Mouse (Mus musculus) ovary, postnatal 36 days (tissue): Measurements from ENCODE around the gene Aldh3b1.
A peak's percentile ranks its signal among the peaks of the same experiment; 100 is the strongest.

ENCODE experiments used
- DNase-seq: peaks from one replicate; pipeline ENCODE4 v3.0.0; 2022; ENCODE audit warnings: low spot score, mixed read lengths

Gene Aldh3b1

DNA sequence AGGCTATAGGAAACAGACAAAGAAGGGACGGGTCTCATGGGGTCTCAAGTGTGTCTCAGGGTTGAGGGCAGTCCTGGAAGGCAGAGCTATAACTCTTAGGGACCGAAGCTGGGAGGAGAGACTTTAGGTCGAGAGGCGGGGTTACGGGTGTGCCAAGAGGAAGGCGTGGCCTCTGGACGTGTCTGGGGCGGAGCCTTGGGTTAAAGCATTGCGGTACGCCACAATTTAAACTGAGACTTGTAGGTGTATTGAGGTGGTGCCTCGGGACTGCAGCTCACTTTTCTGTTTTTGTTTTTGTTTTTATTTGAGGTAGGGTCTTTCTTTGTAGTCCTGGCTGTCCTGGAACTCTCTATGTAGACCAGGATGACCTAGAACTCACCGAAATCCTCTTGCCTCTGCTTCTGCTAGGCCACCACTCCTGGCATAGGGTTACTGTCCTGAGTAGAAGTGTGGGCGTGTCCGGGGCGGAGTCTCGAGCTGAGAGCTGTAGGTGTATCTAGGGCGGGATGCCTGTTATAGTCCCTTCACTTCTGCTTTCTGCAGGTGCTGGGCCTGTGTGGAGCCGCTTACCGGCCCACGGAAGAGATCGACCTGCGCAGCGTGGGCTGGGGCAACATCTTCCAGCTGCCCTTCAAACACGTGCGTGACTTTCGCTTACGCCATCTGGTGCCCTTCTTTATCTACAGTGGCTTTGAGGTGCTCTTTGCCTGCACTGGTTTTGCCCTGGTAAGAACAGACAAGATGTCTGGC, 13.6 kb upstream of the Aldh3b1 start:
- no peak for DNase-seq

DNA sequence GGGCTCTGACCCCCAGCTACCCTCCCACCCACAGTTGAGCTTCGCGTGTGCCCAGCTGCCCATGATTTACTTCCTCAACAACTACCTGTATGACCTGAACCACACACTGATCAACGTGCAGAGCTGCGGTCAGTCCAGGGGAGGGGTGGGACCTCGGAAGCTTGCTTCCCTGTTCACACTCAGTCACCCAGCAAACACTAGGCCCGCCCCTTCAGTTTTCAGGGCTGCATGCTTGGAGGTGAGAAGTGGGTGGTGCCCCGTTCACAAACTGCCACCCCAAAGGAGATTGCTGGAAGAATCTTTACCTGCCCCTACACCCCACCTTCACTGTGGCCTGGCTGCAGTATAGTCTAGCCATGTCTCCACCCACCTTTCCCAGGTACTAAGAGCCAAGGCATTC, 12.7 kb upstream of the Aldh3b1 start:
- no peak for DNase-seq

DNA sequence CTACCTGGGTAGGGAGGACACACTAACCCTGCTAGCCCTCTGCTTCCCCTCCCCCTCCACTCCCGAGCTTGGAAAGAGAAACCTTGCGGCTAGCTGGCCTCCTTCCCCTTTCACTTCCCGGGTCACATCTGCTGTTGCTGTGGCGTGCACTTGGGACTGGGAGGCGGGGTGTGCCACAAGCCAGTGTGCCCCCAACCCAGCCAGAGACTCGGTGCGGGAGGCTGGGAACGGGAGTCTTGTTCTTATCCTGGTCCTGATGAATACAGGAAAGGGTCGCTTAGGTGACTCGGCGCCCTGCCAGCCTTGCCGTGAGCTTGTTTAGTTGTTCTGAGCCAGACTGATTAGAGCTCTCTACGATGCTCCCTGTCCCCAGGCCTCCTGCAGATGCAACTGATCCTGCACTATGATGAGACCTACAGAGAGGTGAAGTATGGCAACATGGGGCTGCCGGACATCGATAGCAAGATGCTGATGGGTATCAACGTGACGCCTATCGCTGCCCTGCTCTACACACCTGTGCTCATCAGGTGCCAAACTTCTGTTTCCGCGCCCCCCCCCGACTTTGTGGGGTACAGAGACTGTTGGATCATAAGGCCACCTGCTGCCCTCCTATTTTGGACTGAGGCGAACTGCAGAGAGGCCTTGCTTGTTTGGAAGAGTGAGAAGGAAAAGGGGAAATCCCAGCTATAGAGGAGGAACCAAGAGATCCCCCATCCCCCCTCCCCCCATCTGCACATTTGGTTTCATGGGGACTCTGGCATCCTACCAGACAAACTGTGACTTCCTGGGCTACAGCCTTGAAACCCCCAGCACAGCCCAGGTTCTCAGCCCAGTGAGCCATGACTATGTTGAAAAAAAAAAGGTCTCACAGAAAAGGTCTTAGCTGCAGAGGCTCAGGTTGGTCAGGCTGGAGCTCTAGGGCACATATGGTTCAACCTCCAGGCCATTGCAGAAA, 6.6 kb upstream of the Aldh3b1 start:
- DNase-seq, result peak; percentile 55

DNA sequence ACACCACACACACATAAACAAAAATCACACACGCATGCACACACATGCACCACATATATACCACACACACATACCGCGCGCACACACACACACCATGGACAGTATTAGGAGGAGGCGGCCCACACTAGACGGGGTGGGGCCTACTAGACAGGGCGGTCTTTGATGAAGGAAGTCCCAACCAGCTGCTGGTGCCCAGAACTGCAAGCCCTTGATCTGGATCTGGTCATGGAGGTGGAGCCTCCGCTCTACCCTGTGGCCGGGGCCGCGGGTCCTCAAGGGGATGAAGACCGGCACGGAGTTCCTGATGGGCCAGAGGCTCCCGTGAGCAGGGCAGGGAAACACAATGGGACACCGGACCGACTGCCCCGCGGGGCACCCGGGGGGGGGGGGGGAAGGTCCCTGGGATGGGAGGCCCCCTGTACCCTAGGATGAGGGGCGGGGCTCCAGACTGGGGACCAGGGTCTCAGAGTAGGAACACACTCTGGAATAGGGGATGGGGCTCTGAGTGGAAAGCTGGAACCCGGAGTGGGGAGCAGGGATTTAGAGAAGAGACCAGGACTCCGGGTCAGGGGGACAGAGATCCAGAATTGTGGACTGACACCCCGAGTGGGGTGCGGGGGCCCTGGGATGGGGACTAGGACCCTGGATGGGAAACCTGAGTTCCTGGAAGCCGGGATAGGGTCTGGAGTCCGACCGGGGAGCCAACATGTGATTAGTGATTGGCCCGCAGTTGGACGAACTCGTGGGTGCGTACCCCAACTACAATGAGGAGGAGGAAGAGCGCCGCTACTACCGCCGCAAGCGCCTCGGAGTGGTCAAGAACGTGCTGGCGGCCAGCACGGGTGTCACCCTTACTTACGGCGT, 5.7 kb upstream of the Aldh3b1 start, which contains the start of gene Unc93b1:
Gene Unc93b1, plus strand, starts transcription at position 155 of the 864 bp plus-strand sequence.
- DNase-seq, result peak; percentile 66

DNA sequence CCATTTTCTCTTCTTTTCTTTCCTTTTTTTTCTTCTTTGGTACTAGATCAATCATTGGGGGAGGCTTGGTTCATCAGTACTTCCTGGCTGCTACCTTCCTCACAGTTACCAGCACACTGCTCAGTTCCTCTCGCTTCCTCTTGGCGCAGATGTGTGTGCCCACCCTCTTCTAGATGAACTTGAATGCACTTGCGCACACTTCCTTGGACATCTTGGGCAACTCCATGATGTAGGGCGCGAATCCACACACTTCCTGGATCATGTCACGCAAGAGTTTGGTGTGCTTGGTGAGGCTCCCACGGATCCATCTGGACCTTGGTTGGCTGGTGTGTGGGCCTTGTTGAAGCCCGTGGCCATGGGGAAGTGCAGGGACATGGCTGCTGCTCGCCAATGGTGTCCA, 2.1 kb upstream of the Aldh3b1 start:
- no peak for DNase-seq

DNA sequence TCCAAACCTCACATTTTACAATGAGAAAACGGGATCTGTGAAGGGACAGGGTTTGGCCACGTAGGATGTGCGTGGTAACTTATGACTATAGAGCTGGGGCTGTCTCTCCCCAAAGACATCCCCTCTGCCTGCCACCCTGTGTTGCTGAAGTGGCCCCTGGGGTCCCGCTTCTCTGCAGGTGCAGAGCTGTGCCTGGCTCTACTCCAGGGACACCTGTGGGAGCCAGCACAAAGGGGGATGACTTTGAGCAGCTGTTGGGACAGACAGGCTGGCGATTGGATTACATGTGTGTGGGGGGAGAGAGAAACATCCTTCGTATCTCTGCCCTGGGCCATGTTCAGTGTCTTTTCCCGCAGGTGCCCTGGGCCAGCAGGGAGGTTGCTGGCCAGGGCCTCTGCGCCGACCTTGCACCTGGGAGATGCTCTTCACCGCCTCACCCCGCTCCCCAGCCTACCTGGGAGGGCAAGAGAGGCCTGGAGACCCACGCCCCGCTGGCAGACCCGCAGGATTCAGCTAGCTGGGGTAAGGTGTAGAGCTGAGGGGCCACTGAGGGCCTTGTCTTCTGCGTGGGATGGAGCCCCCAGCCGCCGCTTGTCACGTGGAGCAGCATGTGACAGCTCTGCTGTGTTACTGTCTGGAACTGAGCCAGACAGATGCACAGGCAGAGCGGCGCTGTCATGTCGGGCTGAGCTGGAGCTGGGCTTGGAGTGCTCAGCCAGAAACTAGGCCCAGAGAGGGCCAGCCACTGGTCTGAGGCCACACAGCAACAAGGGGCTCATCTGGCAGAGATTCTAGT, 852 bp upstream of the Aldh3b1 start:
- no peak for DNase-seq

DNA sequence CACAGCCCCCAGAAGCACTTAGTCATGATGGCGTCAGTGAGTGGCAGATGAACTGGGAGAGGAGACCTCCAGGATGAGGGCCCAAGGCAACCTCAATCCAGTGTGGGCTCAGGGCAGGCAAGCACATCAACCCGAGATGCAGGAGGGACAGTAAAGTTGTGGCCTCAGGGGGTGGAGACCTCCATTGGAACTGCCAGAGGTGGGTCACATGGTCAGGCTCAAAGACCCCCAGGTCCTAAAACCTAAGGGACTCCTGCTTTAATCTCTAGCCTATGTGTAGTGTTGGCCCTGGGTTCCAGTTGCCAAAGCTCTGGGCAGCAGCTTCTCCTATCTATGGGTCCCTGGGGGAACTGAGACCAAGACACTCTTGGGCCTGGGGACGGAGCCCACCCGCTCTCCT, 829 bp downstream of the Aldh3b1 start:
- no peak for DNase-seq

DNA sequence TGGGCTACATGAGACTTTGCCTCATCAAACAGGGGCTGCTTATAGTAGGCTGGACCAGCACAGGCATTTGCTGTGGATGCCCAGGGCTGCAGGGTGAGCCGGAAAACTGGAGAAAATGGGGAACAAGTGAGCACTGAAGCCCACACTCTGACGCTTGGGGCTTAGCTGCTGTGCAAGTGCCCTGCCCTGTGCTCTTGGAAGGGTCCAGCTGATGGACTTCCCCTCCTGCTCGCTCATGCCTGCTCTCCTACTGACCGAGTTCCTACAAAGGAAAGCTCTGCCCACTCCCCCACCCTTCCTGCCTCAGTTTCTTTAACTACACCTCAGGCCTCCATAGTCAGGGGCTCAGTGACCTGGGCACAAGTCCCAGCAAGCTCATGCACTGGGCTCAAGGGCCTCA, 1.6 kb downstream of the Aldh3b1 start:
- DNase-seq, result no peak

DNA sequence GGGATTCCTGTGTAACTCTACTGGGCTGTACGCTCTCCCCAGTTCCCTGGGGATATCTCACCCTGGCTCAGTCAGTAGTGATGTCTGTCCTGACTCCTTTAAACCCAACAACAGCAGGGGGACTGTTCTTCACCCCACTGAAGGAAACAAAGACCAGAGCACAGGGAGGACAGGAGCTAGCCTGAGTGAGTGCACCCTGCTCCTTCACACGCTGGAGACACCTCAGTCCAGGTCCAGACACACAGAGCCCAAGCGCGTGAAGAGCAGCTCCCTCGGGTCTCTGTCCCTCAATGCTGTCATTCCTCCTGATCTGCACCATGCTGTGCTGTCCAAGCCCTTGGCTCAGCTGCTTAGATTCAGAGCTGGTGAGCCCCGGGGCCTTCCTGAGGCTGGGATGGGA, 2.9 kb downstream of the Aldh3b1 start:
- no peak for DNase-seq

DNA sequence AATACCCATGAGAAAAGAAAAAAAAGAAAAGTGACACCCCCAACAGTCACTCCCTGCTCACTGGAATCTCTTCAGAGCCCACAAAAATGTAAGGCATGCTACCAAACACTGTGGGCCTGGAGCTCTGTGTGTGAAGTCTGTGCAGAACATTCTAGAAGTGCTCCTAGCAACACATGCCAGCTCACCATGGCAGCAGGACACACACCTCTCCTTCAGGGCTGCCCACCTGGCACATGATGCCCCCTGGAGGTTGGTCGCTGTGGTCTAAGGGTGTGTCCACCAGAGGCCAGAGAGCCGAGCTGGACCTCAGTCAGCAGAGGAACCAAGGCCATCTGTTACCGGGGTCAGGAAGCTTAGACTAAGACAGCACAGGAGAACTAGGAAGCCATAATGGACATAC, 3.3 kb downstream of the Aldh3b1 start:
- no peak for DNase-seq

DNA sequence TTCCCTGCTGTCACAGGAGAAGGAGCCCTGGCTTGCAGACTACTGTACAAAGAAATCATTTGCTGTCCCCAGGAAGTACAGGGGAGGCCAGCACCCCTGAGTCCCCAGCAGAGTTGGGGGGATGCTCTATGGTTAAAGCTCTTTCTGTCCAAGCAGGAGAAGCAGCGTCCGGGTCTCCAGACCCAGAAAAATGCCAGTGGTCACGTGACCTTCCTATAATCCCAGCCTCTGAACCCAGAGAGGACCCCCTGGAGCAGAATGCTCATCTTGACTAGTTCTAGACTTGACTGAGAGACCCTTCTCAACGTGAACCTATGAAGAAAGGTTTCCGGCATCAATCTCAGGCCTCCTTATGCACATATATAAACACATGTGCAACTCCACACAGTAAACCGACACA, 3.7 kb downstream of the Aldh3b1 start:
- no peak for DNase-seq

DNA sequence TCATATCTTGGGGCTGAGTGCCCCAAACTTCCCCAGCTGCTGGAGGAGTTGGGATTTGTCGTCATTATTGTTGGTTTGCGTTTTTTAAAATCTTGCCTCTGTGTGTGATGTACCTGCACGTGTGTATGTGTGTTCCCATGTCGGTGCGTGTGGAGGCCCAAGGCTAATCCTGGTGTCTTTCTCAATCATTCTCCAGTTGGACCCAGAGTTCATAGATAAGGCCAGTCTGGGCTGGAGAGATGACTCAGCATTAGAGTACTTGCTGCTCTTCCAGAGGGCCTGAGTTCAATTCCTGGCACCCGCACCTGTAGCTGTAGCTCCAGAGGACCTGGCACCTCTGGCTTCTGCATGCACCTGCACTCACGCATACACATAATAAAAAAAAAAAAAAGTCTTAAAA, 4.7 kb downstream of the Aldh3b1 start:
- no peak for DNase-seq

DNA sequence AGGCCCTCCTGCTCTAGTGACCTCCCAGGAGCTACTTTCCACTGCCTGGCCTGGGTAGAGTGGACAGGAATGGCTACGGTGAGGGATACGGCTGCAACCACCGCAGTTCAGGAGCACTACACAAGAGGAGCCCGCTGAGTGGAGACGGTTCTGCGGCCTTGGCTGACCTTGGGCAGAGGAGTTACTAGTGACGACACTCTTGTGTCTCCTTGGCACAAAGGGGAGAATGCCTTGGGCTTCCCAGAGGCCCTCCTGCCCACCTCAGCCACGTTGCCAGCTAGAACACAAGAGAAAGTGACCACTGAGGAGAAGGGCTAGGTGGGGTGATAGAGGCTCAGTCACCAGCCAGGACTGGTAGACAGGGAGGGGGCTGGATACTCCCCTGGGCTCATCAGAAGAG, 5.4 kb downstream of the Aldh3b1 start:
- DNase-seq, result no peak

DNA sequence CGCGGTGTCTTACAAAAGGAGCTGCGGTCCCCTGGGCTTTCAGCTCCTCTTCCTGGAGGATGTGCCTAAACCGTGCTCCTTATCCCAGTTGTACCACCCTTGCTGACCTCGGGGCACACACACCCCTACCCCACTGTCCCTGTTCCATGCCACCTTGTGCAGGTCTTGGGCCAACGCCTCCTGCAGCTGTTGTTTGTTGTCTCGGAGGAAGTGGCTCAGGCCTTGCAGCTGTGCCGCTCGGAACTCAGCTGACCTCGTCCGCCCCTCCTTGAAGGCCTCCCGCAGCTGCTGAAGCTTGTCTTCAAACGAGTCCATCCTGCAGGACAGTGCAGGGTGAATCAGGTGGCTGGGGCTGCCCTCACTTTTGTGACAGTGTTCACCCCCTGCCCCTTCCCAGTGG, 6.0 kb downstream of the Aldh3b1 start:
- peak; percentile 52 for DNase-seq

DNA sequence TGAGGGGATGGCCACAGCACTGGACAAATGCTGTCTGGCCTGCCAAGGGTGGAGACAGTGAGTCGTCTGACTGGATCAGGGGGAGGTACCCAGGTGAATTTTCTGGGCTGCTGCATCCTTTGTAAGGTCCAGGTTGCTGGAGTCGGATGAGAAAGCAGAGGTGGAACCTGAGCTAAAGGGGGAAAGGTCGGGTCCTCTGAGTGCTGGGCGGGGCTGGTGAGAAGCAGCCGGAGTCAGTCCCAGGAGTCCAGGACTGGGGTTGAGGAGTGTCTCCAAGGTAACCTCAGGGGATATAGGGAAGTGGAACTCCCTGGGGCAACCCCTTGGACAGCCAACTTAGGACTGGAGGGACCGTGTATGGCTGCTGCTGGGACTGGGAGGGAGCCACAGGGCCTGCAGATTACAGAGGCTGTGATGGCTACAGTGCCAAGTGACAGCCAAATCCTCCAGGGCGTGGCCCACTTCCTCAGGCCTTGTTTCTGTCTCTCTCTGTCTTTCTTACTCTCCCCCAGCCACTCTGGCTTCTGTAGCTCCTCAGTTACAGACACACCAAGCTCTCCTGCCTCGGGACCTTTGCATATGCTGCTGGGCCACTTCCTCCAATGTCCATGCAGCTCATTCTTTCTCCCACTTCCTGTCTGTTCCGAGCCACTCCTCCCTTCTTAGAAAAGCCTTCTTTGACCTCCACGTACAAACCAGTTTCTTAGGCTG, 6.8 kb downstream of the Aldh3b1 start:
- no peak for DNase-seq

DNA sequence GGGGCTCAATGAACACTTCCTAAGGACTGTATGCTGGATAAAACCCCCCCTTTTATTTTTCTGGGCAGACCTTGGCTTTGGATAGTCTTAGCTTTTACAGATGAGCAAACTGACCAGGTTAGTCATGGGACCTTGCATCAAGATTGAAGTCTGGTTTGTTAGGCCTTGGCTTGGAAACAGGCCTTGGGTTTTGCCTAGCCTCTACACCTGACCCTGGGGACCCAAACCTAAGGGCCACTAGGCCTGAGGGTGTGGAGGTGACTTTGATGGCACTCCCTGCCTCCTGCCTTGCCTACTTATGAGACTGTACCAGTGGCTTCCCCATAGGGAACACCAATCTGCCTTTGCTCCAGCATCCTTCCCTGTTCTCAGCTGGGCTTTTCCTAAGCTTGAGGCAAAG, 9.7 kb downstream of the Aldh3b1 start:
- no peak for DNase-seq

DNA sequence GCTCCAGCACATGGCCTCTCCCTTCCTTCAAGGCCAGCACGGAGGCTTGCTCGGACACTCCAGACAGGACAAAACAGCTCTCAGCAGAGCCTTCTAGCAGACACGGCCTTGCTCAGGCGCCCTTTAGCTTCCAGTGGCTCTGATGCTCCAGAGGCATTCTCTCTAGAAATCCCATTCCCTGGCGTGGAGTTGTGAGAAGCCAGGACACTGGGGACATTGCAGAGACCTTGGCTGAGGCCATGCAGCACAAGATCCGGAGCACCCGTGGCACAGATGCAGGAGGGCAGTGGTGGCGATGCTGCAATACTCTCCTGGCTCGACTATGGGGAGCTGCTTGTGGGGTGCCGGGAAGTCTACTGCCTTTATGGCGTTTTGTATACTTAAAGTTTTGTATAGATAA, 12.9 kb downstream of the Aldh3b1 start:
- DNase-seq, result no peak

DNA sequence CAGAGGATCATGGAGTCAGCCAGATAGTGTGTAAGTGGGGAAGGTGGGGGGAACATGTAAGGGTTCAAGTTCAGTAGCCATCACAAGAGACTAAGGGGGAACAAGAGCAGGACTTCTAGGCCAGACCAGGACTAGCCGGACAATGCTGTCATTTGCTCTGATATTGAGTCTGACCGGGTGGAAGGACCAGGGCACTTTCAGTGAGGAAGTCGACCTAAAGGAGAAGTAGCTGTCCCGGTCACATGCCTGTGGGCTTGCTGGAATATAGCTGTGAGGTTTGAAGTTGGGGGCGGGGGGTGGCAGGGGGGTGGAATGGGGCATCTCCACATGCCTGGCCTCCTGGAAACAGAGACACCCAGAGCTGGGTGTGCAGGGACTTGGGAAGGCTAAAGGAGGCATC, 15.1 kb downstream of the Aldh3b1 start:
- no peak for DNase-seq

DNA sequence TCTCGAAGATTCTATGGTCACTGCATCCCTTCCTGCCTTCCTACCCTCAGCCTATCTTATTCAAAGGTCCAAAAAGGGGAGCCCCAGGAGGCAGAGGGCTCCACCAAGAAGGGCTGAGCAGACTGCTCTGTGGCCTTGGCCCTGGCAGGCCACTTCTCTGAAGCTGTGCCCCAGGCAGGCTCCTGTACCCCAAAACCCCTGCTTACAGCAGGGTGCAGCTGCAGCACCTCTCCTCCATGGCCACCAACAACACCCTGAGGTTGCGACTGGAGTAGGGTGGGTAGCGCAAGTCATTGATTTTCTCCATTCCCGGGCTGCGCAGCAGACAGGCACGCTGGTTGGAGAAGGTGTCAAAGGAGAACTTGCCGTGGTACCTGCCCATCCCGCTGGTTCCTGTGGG, 15.9 kb downstream of the Aldh3b1 start:
- no peak for DNase-seq

DNA sequence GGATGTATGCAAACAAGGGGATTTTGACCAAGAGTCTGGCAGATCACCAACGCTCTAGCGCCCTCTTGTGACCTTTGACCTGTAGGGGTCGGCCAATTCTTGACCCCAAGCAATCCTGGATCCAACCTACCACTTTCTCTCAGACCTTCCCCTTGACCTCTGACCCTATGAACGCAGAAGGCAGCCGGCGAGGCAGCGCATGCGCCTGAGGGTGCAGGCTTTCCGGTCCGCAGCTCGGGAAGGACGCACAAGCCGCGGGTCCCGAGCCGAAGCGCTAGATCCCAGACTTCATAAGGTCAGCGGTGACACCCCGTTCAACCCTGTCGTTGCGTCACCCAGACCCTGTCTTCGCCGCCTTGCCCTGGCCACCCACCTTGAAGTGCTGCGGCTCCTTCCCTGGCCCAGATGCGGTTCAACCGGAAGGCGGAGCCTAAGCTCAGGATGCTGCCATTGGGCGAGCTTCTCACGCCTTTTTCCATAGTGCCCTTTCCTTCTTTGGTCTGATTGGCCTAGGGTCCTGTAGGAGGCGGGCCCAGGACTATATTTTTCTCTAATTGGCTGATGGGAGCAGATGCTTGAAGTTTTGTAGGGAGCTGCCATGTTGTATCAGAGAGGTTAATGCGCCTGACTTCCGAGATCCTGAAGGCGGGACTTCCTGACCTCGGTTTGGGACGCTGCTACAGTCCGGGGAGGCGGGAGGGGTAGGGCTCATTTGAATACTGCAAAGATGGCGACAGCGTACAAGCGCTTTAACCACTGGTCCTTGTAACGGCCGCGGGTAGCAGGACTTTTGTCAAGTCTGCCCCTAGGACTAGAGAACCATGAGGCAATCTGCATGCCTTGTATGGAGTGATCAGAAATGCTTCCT, 17.0 kb downstream of the Aldh3b1 start, which contains the start of gene Ndufs8:
Gene Ndufs8, minus strand, starts transcription at position 438 of the 868 bp plus-strand sequence.
- DNase-seq, result peak; percentile 85
